Mouse (Mus musculus) spleen, adult 2 months (tissue): ENCODE measurements around the gene Tmed1.

Source experiments
- CTCF ChIP-seq: fragments of 200-500 bp; IDR thresholded peaks from 2 replicates; pipeline ENCODE4 v1.5.1; 2011; ENCODE audit warnings: mild to moderate bottlenecking, inconsistent platforms; ENCODE audit not compliant: insufficient read depth, insufficient read length, insufficient replicate concordance; ENCODE audit errors: extremely low read depth
- POLR2A ChIP-seq: fragments of 200-500 bp; IDR thresholded peaks from 2 replicates; pipeline ENCODE4 v1.6.1; 2011; ENCODE audit warnings: low read depth, low read length, inconsistent platforms

GRCm38 (mm10) chr9:21477707-21478106 lies 32.3 kb downstream of the Tmed1 start:
- TF ChIP-seq CTCF (no peak), POLR2A (no peak)
